Mouse (Mus musculus) mouse trophoblast stem cell (cell line): ENCODE data around the gene H2-Ab1.
"Not testable (repeated sequence)": the region's sequence is repeated elsewhere in the genome, so short reads cannot be mapped to it uniquely, and the experiment has no call there.

Experiments
- in situ Hi-C, 2 experiments: fragments of 300-500 bp; cut with MseI, MboI; formaldehyde crosslinking; loops; 2 replicates in 1 of 2; 3 replicates in 1 of 2; pipeline ENCODE4 v1.15.1; 2025

H2-Ab1 gene

DNA sequence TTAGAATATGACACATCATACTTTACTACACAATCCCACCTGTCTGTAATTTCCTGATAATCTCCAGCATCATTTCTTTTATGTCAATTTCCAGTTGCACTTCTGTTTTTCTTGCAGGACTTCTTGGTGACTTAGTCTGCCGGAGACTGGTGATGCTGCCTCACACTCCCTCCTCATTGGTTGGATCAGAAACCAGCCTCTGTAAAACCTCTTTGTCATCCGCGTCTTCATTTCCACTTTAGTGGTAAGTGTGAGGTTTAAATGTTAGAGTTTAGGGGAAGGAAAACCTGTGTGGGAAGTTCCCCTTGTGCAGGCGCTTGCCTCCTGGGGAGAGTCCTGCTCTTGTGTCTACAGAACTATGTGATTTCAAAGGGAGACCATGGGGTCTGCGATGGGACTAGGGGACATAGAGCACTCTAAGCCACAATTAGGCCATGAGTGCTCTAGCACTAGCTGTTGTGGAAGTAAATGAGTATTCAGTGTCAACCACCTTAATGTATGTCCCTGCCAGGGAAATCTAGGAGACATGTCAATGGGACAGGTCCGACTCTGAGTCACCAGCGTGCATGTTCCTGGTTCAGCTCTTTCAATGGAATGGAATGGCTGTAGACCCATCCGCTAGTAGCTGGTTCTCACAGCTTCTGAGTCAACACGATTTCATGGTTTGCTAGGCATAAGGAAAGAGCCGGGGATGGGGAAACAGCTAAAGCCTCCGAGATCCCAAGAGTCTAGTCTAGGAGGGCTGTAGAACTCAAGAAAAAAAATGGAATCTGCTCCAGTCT is at the start of gene H2-Ab1:
H2-Ab1 (plus strand) TSS at position 96 of the 782 bp plus-strand sequence.
- in situ Hi-C loops: no loop called here

DNA sequence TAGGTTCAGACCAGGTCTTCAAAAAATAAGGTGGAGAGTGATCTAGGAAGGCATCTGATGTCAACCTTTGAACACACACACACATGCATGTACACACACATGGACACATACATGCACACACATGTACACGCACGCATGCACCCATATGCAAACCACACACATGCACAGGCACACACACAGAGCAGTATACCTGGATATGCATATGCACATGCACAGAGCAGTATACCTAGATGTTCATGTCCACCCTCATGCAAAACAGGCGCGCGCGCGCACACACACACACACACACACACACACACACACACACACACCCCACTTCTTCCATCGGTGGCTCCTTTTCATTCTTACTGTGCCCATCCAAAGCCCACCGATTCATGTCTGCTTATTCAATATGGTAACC is 49.6 kb upstream of the H2-Ab1 start:
- in situ Hi-C loops: no loop called here

DNA sequence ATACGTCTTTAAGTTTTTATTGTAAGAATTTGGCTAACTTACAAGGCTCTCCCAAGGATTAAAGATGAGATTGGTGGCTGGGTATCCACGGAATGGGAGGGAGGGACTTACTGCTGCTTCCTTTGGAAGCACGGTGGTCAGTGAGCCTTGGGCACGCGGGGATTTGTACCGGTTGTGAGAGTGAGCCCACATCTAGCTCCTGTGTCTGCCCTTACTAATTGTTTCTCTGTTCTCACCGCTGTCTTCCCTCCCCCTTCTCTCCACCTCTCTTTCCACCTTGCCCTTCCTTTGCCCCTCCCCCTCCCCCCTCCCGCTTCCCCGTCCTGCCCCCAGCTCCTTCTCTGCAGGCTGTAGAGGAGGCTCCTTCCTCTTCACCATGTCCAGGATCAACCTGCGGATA is 49.1 kb upstream of the H2-Ab1 start:
- in situ Hi-C loops: no loop called here

DNA sequence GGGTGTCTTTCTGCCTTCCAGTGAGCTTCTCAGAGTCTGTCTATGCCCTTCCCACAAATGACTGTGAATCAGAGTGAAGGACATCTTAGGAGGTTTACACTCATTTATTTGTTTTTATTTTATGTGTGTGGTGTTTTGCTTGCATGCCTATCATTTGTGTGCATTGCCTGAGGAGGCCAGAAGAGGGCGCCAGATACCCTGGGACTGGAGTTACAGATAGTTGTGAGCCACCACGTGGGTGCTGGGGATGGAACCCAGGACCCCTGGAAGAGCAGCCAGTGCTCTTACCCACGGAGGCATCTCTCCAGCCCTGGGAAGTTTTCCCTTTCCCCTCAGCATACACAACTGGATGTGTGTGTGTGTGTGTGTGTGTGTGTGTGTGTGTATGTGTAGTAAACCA is 47.8 kb upstream of the H2-Ab1 start:
- in situ Hi-C loops: no loop called here

DNA sequence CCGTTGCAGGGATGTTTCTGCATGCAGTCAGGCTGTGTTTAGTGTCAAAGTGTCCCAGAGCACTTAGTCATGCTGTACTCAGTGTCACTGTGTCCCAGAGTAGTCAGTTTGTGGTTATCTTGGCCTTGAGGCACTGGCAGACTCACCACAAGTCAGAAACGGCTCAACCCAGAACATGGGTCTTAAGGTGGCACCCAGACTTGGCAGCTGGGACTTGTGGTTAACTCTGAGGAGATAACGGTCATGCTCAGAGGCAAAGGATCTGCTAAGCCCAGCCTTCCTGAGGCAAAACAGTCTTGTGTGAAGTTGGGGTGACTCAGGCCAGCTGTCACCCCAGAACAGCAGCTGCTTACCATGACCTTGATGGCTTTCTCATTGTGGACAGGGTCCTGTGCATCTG is 46.9 kb upstream of the H2-Ab1 start:
- in situ Hi-C loops: no loop called here

DNA sequence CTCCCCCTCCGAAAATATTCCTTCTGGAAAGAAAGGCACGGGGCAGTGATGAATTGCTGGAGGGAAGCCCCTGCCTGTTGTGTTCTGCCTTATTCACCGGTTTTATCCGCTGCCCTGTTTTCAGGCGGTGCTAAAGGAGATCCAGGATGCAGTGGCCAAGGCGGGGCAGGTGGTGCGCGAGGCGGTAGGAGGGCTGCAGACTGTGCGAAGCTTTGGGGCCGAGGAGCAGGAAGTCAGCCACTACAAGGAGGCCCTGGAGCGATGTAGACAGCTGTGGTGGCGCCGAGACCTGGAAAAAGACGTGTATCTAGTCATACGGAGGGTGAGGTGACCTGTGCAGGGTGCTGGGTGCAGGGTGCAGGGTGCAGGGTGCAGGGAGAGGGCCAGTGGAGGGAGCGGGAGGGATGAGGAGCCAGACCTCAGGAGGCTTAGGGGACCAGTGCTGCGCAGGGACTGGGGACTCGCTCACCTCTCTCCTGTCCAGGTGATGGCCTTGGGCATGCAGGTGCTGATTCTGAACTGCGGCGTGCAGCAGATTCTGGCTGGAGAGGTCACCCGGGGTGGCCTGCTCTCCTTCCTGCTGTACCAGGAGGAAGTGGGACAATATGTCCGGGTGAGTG is 45.6 kb upstream of the H2-Ab1 start:
- in situ Hi-C loops: no loop called here

DNA sequence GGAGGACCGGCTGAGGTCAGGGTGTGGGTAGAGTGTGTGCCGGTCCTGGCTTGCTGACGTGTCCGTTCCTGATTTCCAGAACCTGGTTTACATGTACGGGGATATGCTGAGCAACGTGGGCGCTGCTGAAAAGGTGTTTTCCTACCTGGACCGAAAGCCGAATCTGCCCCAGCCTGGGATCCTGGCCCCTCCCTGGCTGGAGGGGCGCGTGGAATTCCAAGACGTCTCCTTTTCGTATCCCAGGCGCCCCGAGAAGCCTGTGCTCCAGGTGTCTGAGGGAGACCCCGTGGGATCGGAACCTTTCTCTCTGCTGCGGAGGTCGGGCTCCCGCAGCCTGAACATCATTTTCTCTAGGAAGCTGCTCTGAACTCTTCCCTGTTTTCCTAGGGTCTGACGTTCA is 43.6 kb upstream of the H2-Ab1 start:
- in situ Hi-C loops: no loop called here

DNA sequence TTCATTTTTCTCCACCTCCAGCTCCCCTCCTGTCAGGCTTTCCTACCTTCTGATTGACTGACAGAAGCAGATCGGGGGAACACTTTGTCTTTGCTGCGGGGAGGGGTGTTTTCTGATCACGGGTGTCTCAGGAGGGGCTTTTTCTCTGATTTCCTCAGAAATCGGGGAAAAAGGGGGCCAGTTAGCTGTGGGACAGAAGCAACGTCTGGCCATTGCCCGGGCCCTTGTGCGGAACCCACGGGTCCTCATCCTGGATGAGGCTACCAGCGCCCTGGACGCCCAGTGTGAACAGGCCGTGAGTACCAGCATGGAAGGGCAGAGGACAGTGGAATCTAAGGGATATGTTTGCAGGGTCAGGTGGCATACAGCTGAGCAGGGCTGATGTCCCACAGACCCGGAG is 42.3 kb upstream of the H2-Ab1 start:
- in situ Hi-C loops: no loop called here

DNA sequence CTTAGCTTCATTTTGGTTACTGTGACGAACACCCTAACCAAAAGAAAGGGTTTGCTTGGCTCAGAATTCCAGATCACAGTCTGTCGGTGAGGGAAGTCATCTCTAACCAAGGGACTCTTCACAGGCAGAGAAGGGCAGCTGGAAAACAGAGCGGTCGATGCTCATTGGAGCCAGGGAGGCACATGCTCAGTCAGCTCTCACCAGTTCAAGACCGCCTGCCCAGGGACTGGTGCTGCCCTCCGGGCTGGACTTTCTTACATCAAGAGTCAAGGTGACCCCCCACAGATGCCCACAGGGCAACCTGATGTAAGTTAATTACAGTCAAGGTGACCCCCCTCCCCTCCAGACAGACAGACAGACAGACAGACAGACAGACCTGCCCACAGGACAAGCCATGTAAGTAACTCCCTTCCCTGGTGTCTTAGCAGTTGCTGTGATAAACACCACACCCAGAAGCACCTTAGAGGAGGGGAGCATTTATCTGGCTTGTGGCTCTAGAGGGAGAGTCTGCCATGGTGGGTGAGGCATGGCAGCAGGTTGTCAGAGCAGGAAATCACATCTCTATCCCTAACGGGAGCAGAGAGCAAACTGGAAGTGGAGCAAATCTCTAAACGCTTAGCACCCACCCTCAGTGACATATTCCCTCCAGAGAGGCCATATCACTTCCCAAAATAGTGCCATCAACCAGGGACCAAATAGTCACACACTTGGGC is 40.1 kb upstream of the H2-Ab1 start:
- in situ Hi-C loops: no loop called here

DNA sequence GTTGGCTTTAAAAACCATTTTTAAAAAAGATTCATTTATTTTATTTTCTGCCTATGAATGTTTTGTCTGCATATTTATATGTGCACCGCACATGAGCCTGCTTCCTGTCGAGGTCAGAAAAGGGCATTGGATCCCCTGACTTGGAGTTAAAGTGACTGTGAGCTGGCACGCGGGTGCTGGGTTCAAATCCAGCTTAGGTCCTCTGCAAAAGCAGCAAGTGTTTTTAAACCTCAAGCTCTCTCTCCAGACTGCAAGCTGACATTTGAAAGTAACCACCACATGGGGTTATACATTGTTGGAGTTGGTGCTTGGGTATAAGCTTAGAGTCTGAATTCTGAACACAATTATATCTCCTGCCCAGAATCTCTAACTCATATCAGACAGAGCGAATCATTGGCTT is 39.5 kb upstream of the H2-Ab1 start:
- in situ Hi-C loops: no loop called here

DNA sequence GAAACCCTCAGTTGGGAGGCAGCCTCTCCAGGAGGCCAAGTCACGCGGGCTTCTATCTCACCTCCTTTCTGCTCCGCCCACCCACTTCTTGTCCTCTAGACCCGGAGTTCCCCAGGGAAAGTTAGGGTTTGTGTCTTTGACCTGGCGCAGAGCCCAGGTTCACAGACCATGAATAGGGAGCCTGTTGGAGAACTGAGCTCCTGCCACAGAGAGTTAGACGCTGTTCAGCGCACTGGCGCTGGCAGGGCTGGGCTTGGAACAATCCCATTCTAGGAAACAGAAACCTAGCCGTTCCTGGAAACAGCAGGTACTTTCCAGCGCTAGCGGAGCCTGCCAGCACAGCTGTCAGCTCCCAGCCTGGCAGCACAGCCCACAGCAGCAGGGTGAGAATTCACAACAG is 38.8 kb upstream of the H2-Ab1 start:
- in situ Hi-C loops: no loop called here

DNA sequence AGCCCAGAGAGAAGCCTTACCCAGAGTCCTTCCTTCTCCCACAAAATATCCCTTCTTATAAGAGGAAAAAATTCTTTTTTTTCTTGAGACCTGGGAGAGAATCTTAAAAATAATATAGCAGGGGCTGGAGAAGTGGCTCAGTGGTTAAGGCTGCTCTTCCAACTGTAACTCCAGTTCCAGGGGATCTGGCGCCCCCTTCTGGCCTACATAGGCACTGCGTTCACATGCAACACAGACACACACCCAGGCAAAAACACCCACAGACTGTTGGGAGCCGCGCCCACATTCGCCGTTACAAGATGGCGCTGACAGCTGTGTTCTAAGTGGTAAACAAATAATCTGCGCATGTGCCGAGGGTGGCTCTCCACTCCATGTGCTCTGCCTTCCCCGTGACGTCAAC is 38.4 kb upstream of the H2-Ab1 start:
- in situ Hi-C loops: not testable (repeated sequence)

DNA sequence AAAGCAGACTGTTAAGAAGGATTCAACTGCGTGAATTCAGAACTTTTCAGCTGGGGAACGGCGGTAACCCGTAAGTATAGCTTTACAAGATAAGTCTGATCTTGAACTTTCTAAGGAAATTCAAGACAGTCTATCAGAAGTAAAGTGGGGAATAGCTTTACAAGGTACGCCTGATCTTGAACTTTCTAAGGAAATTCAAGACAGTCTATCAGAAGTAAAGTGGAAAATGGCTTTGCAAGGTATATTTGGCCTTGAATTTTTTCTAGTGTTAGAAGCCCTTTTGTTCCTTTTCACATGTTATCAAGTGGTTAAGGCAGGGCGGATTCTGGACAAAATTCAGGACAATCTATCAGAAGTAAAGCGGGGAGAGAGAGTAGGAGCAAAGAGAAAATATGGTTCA is 37.7 kb upstream of the H2-Ab1 start:
- in situ Hi-C loops: not testable (repeated sequence)

DNA sequence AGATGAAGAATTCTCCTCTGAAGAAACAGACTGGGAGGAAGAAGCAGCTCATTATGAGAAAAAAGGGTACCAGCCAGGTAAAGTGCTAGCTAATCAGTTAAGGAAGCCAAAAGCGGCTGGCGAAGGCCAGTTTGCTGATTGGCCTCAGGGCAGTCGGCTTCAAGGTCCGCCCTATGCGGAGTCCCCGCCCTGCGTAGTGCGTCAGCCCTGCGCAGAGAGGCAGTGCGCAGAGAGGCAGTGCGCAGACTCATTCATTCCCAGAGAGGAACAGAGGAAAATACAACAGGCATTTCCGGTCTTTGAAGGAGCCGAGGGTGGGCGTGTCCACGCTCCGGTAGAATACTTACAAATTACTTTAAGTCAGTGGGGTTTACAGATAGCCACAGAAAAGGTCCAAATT is 37.1 kb upstream of the H2-Ab1 start:
- in situ Hi-C loops: not testable (repeated sequence)

DNA sequence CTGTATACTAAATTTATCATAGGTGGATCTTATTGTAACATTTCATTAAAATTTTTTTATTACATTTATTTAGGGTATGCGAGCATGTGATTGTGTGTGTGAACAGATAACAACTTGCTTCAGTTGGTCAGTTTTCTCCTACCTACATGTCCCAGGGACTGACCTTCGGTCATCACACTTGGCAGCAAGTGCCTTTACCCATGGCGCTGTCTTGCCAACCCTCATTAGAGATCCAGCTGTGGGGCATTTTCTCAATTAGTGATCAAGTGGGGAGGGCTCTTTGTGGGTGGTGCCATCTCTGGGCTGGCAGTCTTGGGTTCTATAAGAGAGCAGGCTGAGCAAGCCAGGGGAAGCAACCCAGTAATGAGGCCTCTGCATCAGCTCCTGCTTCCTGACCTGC is 32.7 kb upstream of the H2-Ab1 start:
- in situ Hi-C loops: no loop called here

DNA sequence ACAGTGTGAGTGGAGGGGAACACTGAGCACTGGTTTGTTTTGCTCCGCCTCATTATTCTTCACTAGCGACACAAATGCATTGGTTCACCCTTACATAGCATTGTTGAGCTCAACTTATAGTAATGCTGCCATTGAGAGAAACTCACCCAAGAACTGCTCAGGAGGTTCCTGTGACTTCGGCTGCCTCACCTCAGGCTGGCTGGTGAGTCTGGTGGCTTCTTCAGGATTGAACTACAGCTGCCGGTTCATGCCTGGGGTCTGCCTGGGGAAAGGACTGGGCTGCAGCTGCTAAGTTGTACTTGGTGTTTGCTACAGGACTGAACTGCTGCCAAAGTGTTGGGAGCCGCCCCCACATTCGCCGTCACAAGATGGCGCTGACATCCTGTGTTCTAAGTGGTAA is 32.1 kb upstream of the H2-Ab1 start:
- in situ Hi-C loops: no loop called here

DNA sequence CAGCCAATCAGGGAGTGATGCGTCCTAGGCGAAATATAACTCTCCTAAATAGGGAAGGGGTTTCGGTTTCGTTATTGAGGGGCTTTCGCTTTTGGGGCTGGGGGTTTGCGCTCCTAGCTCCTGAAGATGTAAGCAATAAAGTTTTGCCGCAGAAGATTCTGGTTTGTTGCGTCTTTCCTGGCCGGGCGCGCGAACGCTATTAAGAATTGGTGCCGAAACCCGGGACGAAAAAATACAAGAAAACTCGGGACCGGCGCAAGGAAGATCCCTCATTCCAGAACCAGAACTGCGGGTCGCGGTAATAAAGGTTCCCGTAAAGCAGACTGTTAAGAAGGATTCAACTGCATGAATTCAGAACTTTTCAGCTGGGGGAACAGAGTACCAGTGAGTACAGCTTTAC is 31.6 kb upstream of the H2-Ab1 start:
- in situ Hi-C loops: not testable (repeated sequence)

DNA sequence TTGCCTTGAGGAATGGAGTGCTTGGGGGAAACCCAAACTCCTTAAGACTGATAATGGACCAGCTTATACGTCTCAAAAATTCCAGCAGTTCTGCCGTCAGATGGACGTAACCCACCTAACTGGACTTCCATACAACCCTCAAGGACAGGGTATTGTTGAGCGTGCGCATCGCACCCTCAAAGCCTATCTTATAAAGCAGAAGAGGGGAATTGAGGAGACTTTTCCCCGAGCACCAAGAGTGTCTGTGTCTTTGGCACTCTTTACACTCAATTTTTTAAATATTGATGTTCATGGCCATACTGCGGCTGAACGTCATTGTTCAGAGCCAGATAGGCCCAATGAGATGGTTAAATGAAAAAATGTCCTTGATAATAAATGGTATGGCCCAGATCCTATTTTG is 26.5 kb upstream of the H2-Ab1 start:
- in situ Hi-C loops: loop anchor here in 1 of 2 experiments (10.0 kb wide), 1 partner anchor 156 kb away; no protein-coding TSS in a partner anchor

DNA sequence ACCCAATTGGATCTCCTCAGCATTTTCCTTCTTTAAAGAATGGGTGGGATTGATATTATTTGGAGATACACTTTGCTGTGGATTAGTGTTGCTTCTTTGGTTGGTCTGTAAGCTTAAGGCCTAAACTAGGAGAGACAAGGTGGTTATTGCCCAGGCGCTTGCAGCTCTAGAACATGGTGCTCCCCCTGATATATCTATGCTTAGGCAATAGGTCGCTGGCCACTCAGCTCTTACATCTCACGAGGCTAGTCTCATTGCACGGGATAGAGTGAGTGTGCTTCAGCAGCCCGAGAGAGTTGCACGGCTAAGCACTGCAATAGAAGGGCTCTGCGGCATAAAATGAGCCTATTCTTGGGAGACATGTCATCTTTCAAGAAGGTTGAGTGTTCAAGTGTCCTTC is 25.5 kb upstream of the H2-Ab1 start:
- in situ Hi-C loops: loop anchor here in 1 of 2 experiments (10.0 kb wide), 1 partner anchor 157 kb away; no protein-coding TSS in a partner anchor

DNA sequence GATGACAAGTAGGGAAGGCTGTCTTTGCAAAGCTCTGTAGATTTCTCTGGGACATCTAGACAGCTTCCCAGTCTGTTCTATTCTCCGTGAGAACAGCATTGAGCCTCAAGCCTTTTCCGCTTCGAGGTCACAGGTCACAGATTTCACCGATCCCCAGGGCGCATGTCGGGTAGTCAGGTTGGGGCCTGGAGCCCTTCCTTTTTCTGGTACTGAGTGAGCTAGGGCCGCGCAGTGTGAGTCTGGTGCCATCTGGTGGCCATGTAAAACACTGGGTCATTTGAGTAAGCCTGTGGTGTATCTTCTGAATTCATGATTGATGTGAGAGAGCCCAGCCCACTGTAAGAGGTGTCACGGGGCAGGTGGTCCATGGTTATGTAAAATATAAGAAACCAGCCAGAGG is 22.6 kb upstream of the H2-Ab1 start:
- in situ Hi-C loops: loop anchor here in 1 of 2 experiments (5.0 to 10.0 kb wide), 2 partner anchors 68 to 160 kb away; no protein-coding TSS in a partner anchor

DNA sequence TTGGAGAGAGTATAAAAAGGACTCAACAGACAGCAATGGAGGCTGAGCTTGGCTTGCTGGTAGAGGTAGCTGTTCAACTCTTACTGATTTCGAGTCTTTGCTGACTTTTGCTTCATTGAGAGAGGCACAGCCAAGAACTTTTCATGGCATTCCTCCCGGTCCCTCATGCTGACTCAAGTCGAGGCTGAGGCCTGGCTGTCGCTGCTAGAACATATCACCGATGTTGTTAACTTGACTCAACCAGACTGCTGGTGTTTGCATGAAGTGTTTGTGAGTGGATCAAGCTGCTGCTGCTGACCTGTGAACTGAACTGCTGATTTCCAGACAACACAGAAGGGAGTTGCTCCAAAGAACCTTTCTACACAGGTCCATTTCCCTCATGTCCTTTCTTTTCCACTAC is 20.8 kb upstream of the H2-Ab1 start:
- in situ Hi-C loops: loop anchor here in 1 of 2 experiments (5.0 to 10.0 kb wide), 2 partner anchors 69 to 162 kb away; no protein-coding TSS in a partner anchor

DNA sequence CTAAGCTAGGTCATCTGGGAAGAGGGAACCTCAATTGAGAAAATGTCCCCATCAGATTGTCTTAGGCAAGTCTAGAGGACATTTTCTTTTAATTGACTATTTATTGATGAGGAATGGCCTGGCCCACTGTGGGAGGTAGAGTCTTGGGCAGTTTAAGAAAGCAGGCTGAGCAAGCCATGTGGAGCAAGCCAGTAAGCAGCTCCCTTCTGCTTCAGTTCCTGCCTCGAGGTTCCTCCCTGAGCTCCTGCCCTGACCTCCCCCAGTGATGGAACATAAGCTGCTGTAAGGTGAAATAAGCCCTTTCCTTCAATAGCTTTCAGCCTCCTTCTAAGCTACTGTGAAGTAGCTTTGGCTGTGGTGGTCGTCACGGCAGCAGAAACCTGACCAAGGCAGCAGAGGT is 19.7 kb upstream of the H2-Ab1 start:
- in situ Hi-C loops: loop anchor here in 1 of 2 experiments (5.0 to 10.0 kb wide), 2 partner anchors 70 to 163 kb away; no protein-coding TSS in a partner anchor
